Mouse (Mus musculus) cerebellum, postnatal 4 days (tissue): ENCODE data around the gene Galp.
A peak's percentile ranks its signal among the peaks of the same experiment; 100 is the strongest.
"Not testable (repeated sequence)": the region's sequence is repeated elsewhere in the genome, so short reads cannot be mapped to it uniquely, and the experiment has no call there.

ENCODE experiments used
- DNase-seq, 2 experiments: peaks; one replicate each; pipeline ENCODE4 v3.0.0; 2022; ENCODE audit warnings: low spot score in 2 of 2, mixed read lengths in 1 of 2

Gene Galp

GRCm38 (mm10) chr7:6257386-6257785 is 60.5 kb downstream of the Galp start:
- DNase-seq = no peak

GRCm38 (mm10) chr7:6258232-6259220 is 61.6 kb downstream of the Galp start:
- no peak for DNase-seq

- not testable (repeated sequence) for DNase-seq
These were observed 63.1 kb downstream of the Galp start for GRCm38 (mm10) chr7:6260004-6260403.

GRCm38 (mm10) chr7:6262120-6262519 is 65.2 kb downstream of the Galp start:
- no peak for DNase-seq

- DNase-seq = no peak
These were observed 66.1 kb downstream of the Galp start for GRCm38 (mm10) chr7:6262984-6263383.

- peak in 1 of 2 experiments; percentile 14 for DNase-seq
These were observed 68.8 kb downstream of the Galp start for GRCm38 (mm10) chr7:6265695-6266094.
